Mouse (Mus musculus): ENCODE data around the gene Cyp11a1.

DNA sequence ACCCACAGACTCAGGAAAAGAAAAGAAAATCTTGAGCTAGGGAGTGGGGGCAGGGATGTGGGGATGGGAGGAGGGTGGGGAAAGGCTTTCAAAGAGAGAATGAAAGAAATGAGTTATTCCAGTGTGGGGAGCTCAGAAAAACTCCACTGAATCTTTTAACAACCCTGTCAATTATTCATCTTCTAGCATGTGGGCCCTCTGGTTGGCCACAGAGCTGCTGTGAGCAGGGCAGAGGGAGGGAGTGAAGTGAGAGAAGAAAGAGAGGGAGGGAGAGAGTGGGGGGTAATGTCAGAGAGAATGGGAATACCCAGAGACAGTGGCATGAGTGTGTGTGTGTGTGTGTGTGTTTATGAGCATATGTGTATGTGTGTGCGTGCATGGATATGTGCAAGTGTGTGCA lies 47.8 kb downstream of the Cyp11a1 start:
- TF ChIP-seq MYOD1 (IDR thresholded peaks at IDR 0.05; ENCODE audit: control insufficient read depth, insufficient read length, low read depth) = no peak
- no peak for TF ChIP-seq CTCF (IDR thresholded peaks at IDR 0.05; ENCODE audit: control insufficient read depth, insufficient read depth, insufficient read length)
- no peak for TF ChIP-seq MAX (IDR thresholded peaks at IDR 0.05)
- no peak for TF ChIP-seq CEBPB (IDR thresholded peaks at IDR 0.05; ENCODE audit: low read depth)
- TF ChIP-seq FOSL1 (IDR thresholded peaks at IDR 0.05; ENCODE audit: insufficient read depth, low read length, poor library complexity, severe bottlenecking) = no peak
- no peak for TF ChIP-seq USF1 (IDR thresholded peaks at IDR 0.05; ENCODE audit: low read depth)
- TF ChIP-seq MYOG (IDR thresholded peaks at IDR 0.05; ENCODE audit: control insufficient read depth, extremely low read depth, insufficient read length) = no peak

Data from C2C12 (cell line).